Mouse (Mus musculus) embryonic facial prominence, embryonic 14.5 days (tissue): ENCODE measurements at regions not wholly inside any gene's neighbourhood (a gene's known extent, or its start where the extent isn't known, plus 50 kb on each side); places are given as distances from the start of the nearest gene placed in this dataset.
A peak's percentile ranks its signal among the peaks of the same experiment; 100 is the strongest.

Source experiments
- ATAC-seq: fragments of 200-750 bp; cut with Nextera tagmentation; 2 replicates; pipeline ENCODE4 v1.8.0; 2017; ENCODE audit warnings: low read depth, moderate number of reproducible peaks, moderate TSS enrichment
- DNase-seq: peaks from one replicate; pipeline ENCODE4 v3.0.0-alpha.2; 2015; ENCODE audit warnings: low spot score
- H3K27ac ChIP-seq: fragments of 300-500 bp; sonication (generic); replicated peaks from 2 replicates; pipeline ENCODE4 v1.5.1; 2014; ENCODE audit warnings: low read depth, mild to moderate bottlenecking, low read length, moderate library complexity
- H3K27me3 ChIP-seq: fragments of 300-500 bp; sonication (generic); replicated peaks from 2 replicates; pipeline ENCODE4 v1.6.1; 2014; ENCODE audit warnings: low read length; ENCODE audit not compliant: control insufficient read depth, insufficient read depth
- H3K36me3 ChIP-seq: fragments of 300-500 bp; sonication (generic); 2 replicates; pipeline ENCODE4 v1.6.1; 2014; ENCODE audit warnings: low read length, mixed read lengths; ENCODE audit not compliant: control insufficient read depth, insufficient read depth
- H3K4me1 ChIP-seq: fragments of 300-500 bp; sonication (generic); 2 replicates; pipeline ENCODE4 v1.6.1; 2014; ENCODE audit warnings: antibody characterized with exemption, low read length; ENCODE audit not compliant: control insufficient read depth, insufficient read depth
- H3K4me2 ChIP-seq: fragments of 300-500 bp; sonication (generic); 2 replicates; pipeline ENCODE4 v1.6.1; 2014; ENCODE audit warnings: low read depth, mild to moderate bottlenecking, low read length, moderate library complexity, mixed read lengths
- H3K4me3 ChIP-seq: fragments of 300-500 bp; sonication (generic); 2 replicates; pipeline ENCODE4 v1.5.1; 2014; ENCODE audit warnings: low read depth, mild to moderate bottlenecking, low read length
- H3K9ac ChIP-seq: fragments of 300-500 bp; sonication (generic); 2 replicates; pipeline ENCODE4 v1.6.1; 2014; ENCODE audit warnings: low read depth, mild to moderate bottlenecking, low read length, moderate library complexity, mixed read lengths
- H3K9me3 ChIP-seq: fragments of 300-500 bp; sonication (generic); 2 replicates; pipeline ENCODE4 v1.6.1; 2016; ENCODE audit warnings: low read length; ENCODE audit not compliant: control insufficient read depth
- WGBS: fragments of 180-500 bp; shearing (Covaris S2); extraction: QIAGEN DNeasy Blood & Tissue Kit; methylation state at CpG from one replicate; pipeline ENCODE4 v1.1.7; 2014; 5-methylcytosine and 5-hydroxymethylcytosine counted together

DNA sequence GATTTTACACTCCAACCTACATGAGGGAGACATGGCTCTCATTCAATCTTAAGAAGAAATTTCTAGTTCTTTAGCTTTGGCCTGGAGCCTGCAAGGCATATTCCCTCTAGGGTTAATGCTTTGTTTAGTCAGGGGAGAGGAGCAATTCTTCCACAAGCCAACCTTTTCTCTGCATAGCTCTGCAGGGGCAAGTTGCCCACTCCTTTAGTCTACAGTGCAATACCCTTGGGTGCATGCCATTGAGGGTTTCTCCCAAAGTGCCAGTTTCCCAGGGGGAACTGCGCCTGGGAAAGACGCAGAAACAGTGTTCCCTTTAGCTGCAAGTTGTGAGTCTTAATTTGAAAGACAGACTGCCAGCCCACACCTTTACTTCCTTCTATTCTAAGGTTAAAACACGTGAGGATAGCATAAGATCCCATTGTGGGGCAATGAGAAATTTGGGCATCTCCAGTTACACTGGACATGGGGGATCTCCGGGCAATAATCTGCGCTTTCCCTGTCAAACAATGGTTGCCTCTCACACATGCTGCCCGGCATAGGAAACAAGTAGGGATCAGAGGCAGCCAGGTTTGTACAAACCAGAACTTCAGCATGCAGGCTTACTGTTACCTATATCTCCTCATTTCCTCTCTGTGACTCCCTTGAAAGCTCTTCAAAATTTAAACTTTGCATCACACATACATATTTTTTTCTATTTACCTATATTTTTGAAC is 620.1 kb upstream of the Alcam start:
- H3K27me3 ChIP-seq, result no peaks in the 10 kb centered on the region
- H3K4me1 ChIP-seq, result no peaks in the 10 kb centered on the region
- 34% methylated on average over 6 of the region's 6 CpGs for WGBS
- H3K27ac ChIP-seq, result no peak overlapping the region
- DNase-seq (no peak), ATAC-seq (no peak)
- no peak overlapping the region for H3K9ac ChIP-seq
- no peaks in the 10 kb centered on the region for H3K9me3 ChIP-seq
- no peaks in the 10 kb centered on the region for H3K36me3 ChIP-seq
- H3K4me3 ChIP-seq, result no peak overlapping the region
- no peak overlapping the region for H3K4me2 ChIP-seq

DNA sequence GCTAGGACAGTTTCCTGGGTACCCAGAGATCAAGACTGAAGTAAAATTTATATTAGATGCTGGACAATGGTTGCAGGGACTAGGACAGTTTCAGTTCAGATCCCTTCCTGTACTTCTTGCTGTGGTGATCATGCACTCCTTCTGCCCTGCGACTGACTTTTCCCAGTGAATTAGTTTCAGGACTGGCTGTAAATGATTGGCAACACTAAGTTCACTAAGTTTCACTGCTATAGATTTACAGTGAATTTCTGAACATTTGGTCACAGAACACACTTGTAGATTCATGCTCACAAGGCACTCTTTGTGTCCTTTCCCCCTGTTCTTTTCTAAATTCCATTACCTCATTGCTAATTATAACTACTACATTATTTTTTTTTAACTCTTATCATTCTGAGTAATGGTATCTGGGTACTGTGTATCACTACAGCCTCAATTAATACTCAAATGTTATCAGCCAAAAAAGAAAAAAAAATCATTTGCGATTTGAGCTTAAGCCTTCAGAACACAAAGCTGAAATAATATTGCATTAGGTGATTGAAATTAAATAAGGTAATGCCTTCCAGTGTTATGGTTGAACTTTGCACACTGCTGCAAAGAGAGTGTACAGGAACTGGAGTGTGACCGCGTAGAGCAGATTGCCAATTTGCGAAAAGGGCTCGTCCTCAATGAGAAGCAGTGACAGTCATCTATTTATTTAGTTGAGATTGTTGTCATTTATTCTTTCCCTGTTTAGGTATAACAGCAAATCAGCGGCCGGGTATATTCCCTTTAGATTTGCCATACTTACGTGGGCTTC is 618.2 kb upstream of the Alcam start:
- no peak for ATAC-seq
- 80% methylated on average over 9 of the region's 9 CpGs for WGBS
- no peak overlapping the region for H3K4me3 ChIP-seq
- H3K27me3 ChIP-seq, result no peaks in the 10 kb centered on the region
- H3K9ac ChIP-seq, result no peak overlapping the region
- no peak overlapping the region for H3K4me2 ChIP-seq
- no peaks in the 10 kb centered on the region for H3K4me1 ChIP-seq
- H3K9me3 ChIP-seq, result no peaks in the 10 kb centered on the region
- H3K36me3 ChIP-seq, result no peaks in the 10 kb centered on the region
- no peak overlapping the region for H3K27ac ChIP-seq
- no peak for DNase-seq

DNA sequence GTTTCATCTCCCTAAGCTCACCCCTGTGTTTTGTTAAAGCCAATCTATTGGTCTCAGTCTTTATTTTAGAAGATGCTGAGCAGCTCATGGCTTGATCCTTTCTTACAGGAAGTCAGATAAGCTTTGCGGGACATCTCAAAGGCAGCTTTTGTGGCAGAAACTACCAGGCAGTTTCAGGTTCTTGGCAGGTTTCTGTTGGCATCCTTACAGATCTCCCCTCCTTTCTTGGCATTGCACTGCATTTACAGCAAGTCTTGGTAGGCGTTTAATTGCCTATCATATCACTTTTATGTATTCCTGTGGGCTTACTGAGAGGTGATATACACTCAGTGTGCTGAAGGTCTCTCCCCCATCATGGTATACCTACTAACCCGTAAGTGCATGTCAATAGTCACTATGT is 610.3 kb upstream of the Alcam start:
- no peak; the same call in 1 of the 2 replicates for ATAC-seq
- WGBS, result 84% methylated on average over 3 of the region's 3 CpGs
- no peak overlapping the region for H3K4me2 ChIP-seq
- H3K27ac ChIP-seq, result no peak overlapping the region
- H3K27me3 ChIP-seq, result no peaks in the 10 kb centered on the region
- no peaks in the 10 kb centered on the region for H3K36me3 ChIP-seq
- no peaks in the 10 kb centered on the region for H3K4me1 ChIP-seq
- no peaks in the 10 kb centered on the region for H3K9me3 ChIP-seq
- DNase-seq, result no peak
- H3K9ac ChIP-seq, result no peak overlapping the region
- H3K4me3 ChIP-seq, result no peak overlapping the region

GRCm38 (mm10) chr16:53063061-53063460 is 609.2 kb upstream of the Alcam start:
- WGBS, result 38% methylated on average over 5 of the region's 5 CpGs
- Histone ChIP-seq H3K9ac (no peak overlapping the region), H3K9me3 (no peaks in the 10 kb centered on the region), H3K27me3 (no peaks in the 10 kb centered on the region), H3K4me1 (no peaks in the 10 kb centered on the region), H3K27ac (no peak overlapping the region), H3K4me3 (no peak overlapping the region), H3K4me2 (no peak overlapping the region), H3K36me3 (no peaks in the 10 kb centered on the region)
- ATAC-seq, result no peak
- peak; percentile 65 for DNase-seq

GRCm38 (mm10) chr16:53026056-53026455 is 572.2 kb upstream of the Alcam start:
- Histone ChIP-seq H3K4me2 (no peak overlapping the region), H3K27me3 (no peaks in the 10 kb centered on the region), H3K9me3 (no peaks in the 10 kb centered on the region), H3K36me3 (no peaks in the 10 kb centered on the region), H3K4me3 (no peak overlapping the region), H3K4me1 (no peaks in the 10 kb centered on the region), H3K27ac (no peak overlapping the region), H3K9ac (no peak overlapping the region)
- no peak for DNase-seq
- no peak for ATAC-seq
- WGBS, result 75% methylated on average over 1 of the region's 1 CpGs

GRCm38 (mm10) chr16:53011847-53012246 is 558.0 kb upstream of the Alcam start:
- WGBS, result 43% methylated on average over 1 of the region's 1 CpGs
- Histone ChIP-seq H3K9ac (no peak overlapping the region), H3K36me3 (no peaks in the 10 kb centered on the region), H3K4me1 (no peaks in the 10 kb centered on the region), H3K9me3 (no peaks in the 10 kb centered on the region), H3K4me3 (no peak overlapping the region), H3K4me2 (no peak overlapping the region), H3K27ac (no peak overlapping the region), H3K27me3 (no peaks in the 10 kb centered on the region)
- ATAC-seq (no peak), DNase-seq (no peak)

DNA sequence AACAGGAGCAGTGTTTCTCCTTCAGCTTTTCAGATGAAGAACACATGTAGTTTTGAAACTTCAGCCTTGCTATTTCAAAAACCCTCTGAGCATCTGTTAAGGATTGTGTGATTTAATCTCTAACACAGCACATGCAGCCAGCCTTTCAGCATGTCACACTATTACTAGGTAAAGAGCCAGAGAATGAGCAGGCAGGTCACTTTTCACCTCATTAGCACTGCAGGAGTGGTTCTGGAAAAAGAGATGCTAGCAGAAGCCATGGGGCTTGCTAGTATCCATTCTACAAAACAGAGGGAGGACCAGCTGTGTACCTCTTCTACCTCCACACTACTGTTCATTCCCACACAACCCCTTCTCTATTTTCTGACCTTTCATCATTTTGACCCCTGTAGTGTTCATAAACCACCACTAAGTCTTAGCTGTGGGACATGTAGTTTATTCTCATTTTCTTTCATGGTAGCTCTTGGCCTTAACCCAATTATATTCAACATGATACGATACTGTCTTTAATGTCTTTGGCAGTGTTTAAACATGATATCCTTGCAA is 535.1 kb upstream of the Alcam start:
- ATAC-seq, result no peak
- 20% methylated on average over 1 of the region's 1 CpGs for WGBS

DNA sequence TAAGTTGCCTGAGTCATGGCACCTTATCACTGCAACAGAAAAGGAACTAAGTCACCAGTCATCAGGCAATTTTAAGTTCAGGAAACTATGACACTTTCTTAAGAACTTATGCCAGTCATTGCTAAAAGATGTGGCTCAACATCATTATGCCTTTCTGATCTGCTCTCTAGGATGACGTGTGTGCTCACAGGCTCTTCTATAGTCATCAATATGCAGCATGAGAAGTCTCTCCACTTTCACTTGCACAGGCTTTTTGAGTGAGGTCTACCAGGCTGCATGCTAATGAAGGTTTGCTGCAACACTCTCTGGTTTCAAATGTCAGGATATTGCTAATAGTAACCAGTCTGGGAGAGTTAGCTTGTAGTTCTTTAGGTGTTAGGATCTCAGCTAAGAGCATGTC is 530.5 kb upstream of the Alcam start:
- DNase-seq, result no peak
- no peak overlapping the region for H3K27ac ChIP-seq
- 35% methylated on average over 1 of the region's 1 CpGs for WGBS

More for the DNA sequence above, 535.1 kb upstream of the Alcam start:
- Histone ChIP-seq H3K27ac (no peak overlapping the region), H3K9ac (no peak overlapping the region), H3K27me3 (no peaks in the 10 kb centered on the region), H3K4me2 (no peak overlapping the region), H3K4me1 (peaks cover 4% of the 10 kb centered on the region), H3K36me3 (no peaks in the 10 kb centered on the region), H3K4me3 (no peak overlapping the region), H3K9me3 (no peaks in the 10 kb centered on the region)
- DNase-seq, result peak; percentile 50

More for the DNA sequence above, 530.5 kb upstream of the Alcam start:
- Histone ChIP-seq H3K9ac (no peak overlapping the region), H3K4me1 (peaks cover 4% of the 10 kb centered on the region), H3K4me3 (no peak overlapping the region), H3K9me3 (no peaks in the 10 kb centered on the region), H3K4me2 (no peak overlapping the region), H3K27me3 (no peaks in the 10 kb centered on the region), H3K36me3 (no peaks in the 10 kb centered on the region)
- no peak for ATAC-seq
